Mouse (Mus musculus): Measurements from ENCODE around the gene Cotl1. TPM values are rescaled to one million over a fixed set of nuclear protein-coding genes. Genes with fewer than 3 reads are reported as not detected.

Gene Cotl1
- polyA plus RNA-seq, 1 experiment, result 593 TPM

GRCm38 (mm10) chr8:119839419-119840021 lies 824 bp downstream of the Cotl1 start:
- no peak for TF ChIP-seq FLI1 (IDR thresholded peaks at IDR 0.05; ENCODE audit: low read length)
- TF ChIP-seq GATA1 (IDR thresholded peaks at IDR 0.05; ENCODE audit: borderline replicate concordance, low read length), result no peak
- H3K9me3 ChIP-seq, result 0 out of 2 replicates have a peak, but pooled peaks cover under 1% of the 10 kb centered on the region
- peaks cover 29% of the 10 kb centered on the region for H3K36me3 ChIP-seq (replicated peaks; ENCODE audit: low read length)
- peak overlapping the region; percentile 99 for H3K4me3 ChIP-seq (replicated peaks)
- H3K27me3 ChIP-seq (replicated peaks), result peaks cover 20% of the 10 kb centered on the region
- H3K4me1 ChIP-seq, result peaks cover 60% of the 10 kb centered on the region

- no peak for TF ChIP-seq GATA1 (IDR thresholded peaks at IDR 0.05; ENCODE audit: borderline replicate concordance, low read length)
- no peak for TF ChIP-seq FLI1 (IDR thresholded peaks at IDR 0.05; ENCODE audit: low read length)
- H3K27me3 ChIP-seq (replicated peaks), result peaks cover 20% of the 10 kb centered on the region
- peaks cover 66% of the 10 kb centered on the region for H3K4me1 ChIP-seq
- peak overlapping the region; percentile 99 for H3K4me3 ChIP-seq (replicated peaks)
- H3K36me3 ChIP-seq (replicated peaks; ENCODE audit: low read length), result peaks cover 34% of the 10 kb centered on the region
- H3K9me3 ChIP-seq, result peaks cover 6% of the 10 kb centered on the region; the same call in 1 of the 2 replicates
Observed at GRCm38 (mm10) chr8:119838983-119839340, 1.4 kb downstream of the Cotl1 start.

GRCm38 (mm10) chr8:119838100-119838982 lies 2.0 kb downstream of the Cotl1 start:
- peaks cover 72% of the 10 kb centered on the region for H3K4me1 ChIP-seq
- H3K4me3 ChIP-seq (replicated peaks), result peak overlapping the region; percentile 99
- H3K36me3 ChIP-seq (replicated peaks; ENCODE audit: low read length), result peaks cover 36% of the 10 kb centered on the region
- TF ChIP-seq GATA1 (IDR thresholded peaks at IDR 0.05; ENCODE audit: borderline replicate concordance, low read length) (no peak), FLI1 (IDR thresholded peaks at IDR 0.05; ENCODE audit: low read length) (no peak)
- peaks cover 7% of the 10 kb centered on the region; the same call in 1 of the 2 replicates for H3K9me3 ChIP-seq
- peaks cover 19% of the 10 kb centered on the region for H3K27me3 ChIP-seq (replicated peaks)

- peaks cover 36% of the 10 kb centered on the region for H3K36me3 ChIP-seq (replicated peaks; ENCODE audit: low read length)
- H3K4me1 ChIP-seq, result peaks cover 79% of the 10 kb centered on the region
- H3K4me3 ChIP-seq (replicated peaks), result peak overlapping the region; percentile 99
- TF ChIP-seq GATA1 (IDR thresholded peaks at IDR 0.05; ENCODE audit: borderline replicate concordance, low read length) (no peak), FLI1 (IDR thresholded peaks at IDR 0.05; ENCODE audit: low read length) (peak; percentile 93)
- H3K27me3 ChIP-seq (replicated peaks), result peaks cover 19% of the 10 kb centered on the region
- peaks cover 7% of the 10 kb centered on the region; the same call in 1 of the 2 replicates for H3K9me3 ChIP-seq
Observed at GRCm38 (mm10) chr8:119837553-119838071, 2.7 kb downstream of the Cotl1 start.

GRCm38 (mm10) chr8:119836831-119837230 lies 3.5 kb downstream of the Cotl1 start:
- Histone ChIP-seq H3K9me3 (peaks cover 7% of the 10 kb centered on the region; the same call in 1 of the 2 replicates), H3K4me1 (peaks cover 87% of the 10 kb centered on the region), H3K27me3 (replicated peaks) (peaks cover 20% of the 10 kb centered on the region), H3K4me3 (replicated peaks) (peak overlapping the region; percentile 69), H3K36me3 (replicated peaks; ENCODE audit: low read length) (peaks cover 42% of the 10 kb centered on the region)
- TF ChIP-seq GATA1 (IDR thresholded peaks at IDR 0.05; ENCODE audit: borderline replicate concordance, low read length) (no peak), FLI1 (IDR thresholded peaks at IDR 0.05; ENCODE audit: low read length) (no peak)

GRCm38 (mm10) chr8:119835270-119835669 lies 5.1 kb downstream of the Cotl1 start:
- peaks cover 7% of the 10 kb centered on the region; the same call in 1 of the 2 replicates for H3K9me3 ChIP-seq
- H3K27me3 ChIP-seq (replicated peaks), result peaks cover 25% of the 10 kb centered on the region
- TF ChIP-seq FLI1 (IDR thresholded peaks at IDR 0.05; ENCODE audit: low read length) (no peak), GATA1 (IDR thresholded peaks at IDR 0.05; ENCODE audit: borderline replicate concordance, low read length) (no peak)
- H3K4me3 ChIP-seq (replicated peaks), result no peak overlapping the region
- H3K36me3 ChIP-seq (replicated peaks; ENCODE audit: low read length), result peaks cover 51% of the 10 kb centered on the region
- H3K4me1 ChIP-seq, result peaks cover 94% of the 10 kb centered on the region

GRCm38 (mm10) chr8:119834676-119835075 lies 5.7 kb downstream of the Cotl1 start:
- Histone ChIP-seq H3K4me1 (peaks cover 94% of the 10 kb centered on the region), H3K36me3 (replicated peaks; ENCODE audit: low read length) (peaks cover 57% of the 10 kb centered on the region), H3K27me3 (replicated peaks) (peaks cover 30% of the 10 kb centered on the region), H3K9me3 (peaks cover 7% of the 10 kb centered on the region; the same call in 1 of the 2 replicates), H3K4me3 (replicated peaks) (no peak overlapping the region)
- TF ChIP-seq FLI1 (IDR thresholded peaks at IDR 0.05; ENCODE audit: low read length) (no peak), GATA1 (IDR thresholded peaks at IDR 0.05; ENCODE audit: borderline replicate concordance, low read length) (no peak)

GRCm38 (mm10) chr8:119832931-119833330 lies 7.4 kb downstream of the Cotl1 start:
- peaks cover 70% of the 10 kb centered on the region for H3K36me3 ChIP-seq (replicated peaks; ENCODE audit: low read length)
- H3K9me3 ChIP-seq, result peaks cover 7% of the 10 kb centered on the region; the same call in 1 of the 2 replicates
- H3K4me1 ChIP-seq, result peaks cover 94% of the 10 kb centered on the region
- peaks cover 37% of the 10 kb centered on the region for H3K27me3 ChIP-seq (replicated peaks)
- peak overlapping the region; percentile 62 for H3K4me3 ChIP-seq (replicated peaks)
- no peak for TF ChIP-seq GATA1 (IDR thresholded peaks at IDR 0.05; ENCODE audit: borderline replicate concordance, low read length)
- TF ChIP-seq FLI1 (IDR thresholded peaks at IDR 0.05; ENCODE audit: low read length), result no peak

- TF ChIP-seq FLI1 (IDR thresholded peaks at IDR 0.05; ENCODE audit: low read length) (no peak), GATA1 (IDR thresholded peaks at IDR 0.05; ENCODE audit: borderline replicate concordance, low read length) (no peak)
- peaks cover 66% of the 10 kb centered on the region for H3K36me3 ChIP-seq (replicated peaks; ENCODE audit: low read length)
- peaks cover 7% of the 10 kb centered on the region; the same call in 1 of the 2 replicates for H3K9me3 ChIP-seq
- peaks cover 37% of the 10 kb centered on the region for H3K27me3 ChIP-seq (replicated peaks)
- H3K4me1 ChIP-seq, result peaks cover 94% of the 10 kb centered on the region
- peak overlapping the region; percentile 2 for H3K4me3 ChIP-seq (replicated peaks)
Observed at GRCm38 (mm10) chr8:119832101-119832617, 8.2 kb downstream of the Cotl1 start.

Measured in megakaryocyte, embryonic 14.5 days (primary cell).